Mouse (Mus musculus): ENCODE data around the gene Sytl1.

The Sytl1 gene

DNA sequence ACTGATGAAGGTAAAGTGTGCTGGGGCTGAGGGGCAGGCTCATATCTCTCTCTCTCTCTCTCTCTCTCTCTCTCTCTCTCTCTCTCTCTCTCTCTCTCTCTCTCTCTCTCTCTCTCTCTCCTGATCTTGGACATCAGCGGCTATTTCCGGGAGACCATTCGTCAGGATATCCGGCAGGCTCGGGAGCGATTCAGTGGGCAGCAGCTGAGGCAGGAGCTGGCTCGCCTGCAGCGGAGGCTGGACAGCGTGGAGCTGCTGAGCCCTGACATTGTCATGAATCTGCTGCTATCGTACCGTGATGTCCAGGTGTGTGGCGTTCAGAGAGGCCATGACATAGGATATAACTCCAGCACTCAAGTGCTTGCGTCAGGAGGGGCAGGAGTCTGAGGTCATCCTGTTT, 19.4 kb downstream of the Sytl1 start:
- peak; percentile 57 for DNase-seq

DNA sequence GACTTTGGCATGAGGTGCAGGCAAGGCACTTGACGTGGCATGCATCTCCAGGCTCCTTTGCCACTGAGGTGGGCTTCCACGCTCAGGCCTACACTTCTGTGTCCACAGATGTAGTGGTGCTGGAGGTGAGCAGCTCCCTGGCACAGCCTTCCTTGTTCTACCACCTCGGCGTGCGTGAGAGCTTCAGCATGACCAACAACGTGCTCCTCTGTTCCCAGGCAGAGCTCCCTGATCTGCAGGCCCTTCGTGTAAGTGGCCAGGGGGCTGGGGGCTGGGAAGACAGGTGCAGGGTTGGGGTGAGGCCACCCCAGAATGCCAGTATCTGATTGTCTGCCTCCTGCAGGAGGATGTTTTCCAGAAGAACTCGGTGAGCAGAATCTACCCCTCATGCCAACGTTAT, 20.2 kb downstream of the Sytl1 start:
- DNase-seq = no peak

DNA sequence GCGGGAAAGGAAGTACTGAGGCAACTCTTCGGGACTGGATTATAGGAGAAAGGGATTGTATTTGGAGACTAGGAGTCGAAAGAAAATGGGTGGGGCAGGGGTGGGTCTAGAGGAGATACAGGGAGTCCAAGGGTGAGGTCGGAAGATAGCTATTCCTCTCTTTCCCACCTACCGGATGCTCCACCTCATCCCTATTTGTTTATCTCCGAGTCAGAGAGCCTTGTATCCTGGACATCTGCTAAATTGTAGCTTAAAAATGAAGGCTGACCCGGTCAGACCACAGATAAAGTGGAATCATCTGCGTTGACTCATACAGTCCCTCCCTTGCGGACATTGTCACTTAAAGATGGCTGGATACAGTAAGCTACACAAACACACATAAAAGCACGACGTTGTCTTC, 21.0 kb downstream of the Sytl1 start:
- DNase-seq = no peak

DNA sequence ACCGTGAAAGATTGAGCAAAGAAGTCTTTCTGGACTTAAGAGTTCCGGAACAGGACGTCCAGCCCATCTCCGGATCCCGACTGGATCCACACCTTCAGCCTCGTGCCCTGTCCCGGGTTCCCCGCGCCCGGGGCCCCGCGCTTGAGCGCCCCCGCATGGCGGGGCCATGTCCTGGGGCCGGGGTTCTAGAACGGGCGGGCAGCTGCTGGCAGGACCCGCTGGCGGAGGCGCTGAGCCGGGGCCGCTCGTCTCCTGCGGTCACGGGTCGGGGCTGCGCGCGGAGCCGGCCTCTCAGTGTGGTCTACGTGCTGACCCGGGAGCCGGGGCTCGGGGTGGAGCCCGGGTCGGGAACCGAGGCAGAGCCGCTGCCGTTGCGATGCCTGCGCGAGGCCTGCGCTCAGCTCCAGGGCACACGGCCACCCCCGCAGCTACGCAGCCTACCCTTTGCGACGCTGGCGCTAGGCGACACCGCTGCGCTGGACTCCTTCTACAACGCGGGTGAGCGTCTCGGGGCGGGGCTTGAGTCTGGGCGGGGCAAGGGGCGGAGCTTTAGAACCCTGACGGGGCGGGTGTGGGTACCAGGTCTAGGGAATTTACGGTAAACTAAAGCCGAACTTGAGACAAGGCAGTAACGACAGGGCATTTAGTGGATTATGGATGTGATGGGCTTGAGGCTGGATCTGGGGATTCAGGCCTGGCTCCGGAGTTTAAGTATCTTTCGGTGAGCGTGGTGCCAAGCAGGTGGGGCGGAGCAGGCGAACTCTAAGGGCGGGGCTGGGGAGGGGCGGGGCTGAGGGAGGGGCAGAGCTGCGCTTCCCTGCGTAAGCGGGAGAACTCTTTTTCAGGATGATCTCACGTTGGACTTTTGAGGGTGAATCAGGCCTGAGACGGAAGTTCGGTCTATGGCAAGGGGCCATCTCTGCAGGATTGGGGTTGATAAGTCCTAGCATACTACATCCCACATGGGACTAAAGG, 21.7 kb downstream of the Sytl1 start:
- peak; percentile 94 for DNase-seq

DNA sequence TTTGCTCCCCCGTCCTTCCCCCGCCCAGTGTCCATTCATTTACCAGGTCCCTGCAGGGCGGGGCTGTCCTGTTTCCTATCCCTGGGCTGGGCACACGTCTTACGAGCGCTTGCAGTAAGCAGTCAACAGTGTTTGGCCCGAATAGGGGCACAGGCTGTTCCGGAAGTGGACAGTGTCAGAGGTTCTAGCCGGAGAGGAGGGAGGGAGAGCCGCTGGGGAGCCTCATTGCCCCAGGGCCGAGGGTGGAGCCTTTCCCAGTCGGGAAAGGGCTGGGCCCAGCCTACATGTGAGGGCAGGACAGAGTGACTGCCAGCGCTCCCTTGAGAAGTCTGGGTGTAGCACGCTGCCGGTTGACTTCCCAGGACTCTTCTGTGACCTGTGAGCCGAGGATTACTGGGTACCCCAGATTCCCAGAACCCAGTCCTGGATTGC, 22.4 kb downstream of the Sytl1 start, which contains the start of gene Map3k6:
Gene Map3k6 (plus strand): TSS at position 329 of the 432 bp plus-strand sequence.
- DNase-seq = peak; percentile 90

GRCm38 (mm10) chr4:133237911-133238310, 25.0 kb downstream of the Sytl1 start:
- DNase-seq = no peak

GRCm38 (mm10) chr4:133235415-133235814, 27.5 kb downstream of the Sytl1 start:
- DNase-seq = no peak

DNA sequence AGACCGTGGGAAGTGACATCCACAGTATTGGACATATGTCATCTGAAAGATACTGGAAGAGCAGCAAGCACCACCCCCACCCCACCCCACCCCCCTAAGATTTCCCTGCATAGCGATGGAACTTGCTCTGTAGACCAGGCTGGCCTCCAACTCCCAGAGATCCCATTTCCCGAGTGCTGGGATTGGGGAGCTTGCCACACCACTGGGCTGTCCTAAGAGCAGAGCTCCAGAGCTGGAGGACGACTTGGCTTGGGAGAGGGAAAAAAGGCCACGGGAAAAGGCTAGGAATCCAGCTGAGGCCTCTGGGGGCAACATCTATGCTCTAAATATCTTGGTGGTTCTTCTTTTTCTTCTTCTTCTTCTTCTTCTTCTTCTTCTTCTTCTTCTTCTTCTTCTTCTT, 28.1 kb downstream of the Sytl1 start:
- no peak for DNase-seq

GRCm38 (mm10) chr4:133233285-133233976, 29.5 kb downstream of the Sytl1 start:
- DNase-seq = peak; percentile 70

- no peak for DNase-seq
These were observed 33.3 kb downstream of the Sytl1 start for GRCm38 (mm10) chr4:133229582-133229981.

DNA sequence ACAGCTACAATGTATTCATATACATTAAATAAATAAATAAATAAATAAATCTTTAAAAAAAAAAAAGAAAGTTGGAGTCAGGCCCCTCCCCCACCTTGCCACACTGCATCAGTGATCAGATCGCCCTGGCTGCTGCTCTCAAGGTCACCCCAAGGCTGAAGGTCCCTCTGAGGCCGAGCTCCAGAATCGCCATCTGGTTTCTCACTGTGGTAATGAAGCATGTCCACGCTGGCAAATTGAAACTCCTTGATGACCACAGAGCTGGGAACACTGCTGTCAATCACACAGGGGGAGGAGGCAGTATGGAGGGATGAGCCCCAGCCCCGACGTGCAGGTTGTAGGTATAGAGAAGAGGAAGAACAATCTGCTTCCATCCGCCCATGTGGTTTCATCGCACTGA, 35.3 kb downstream of the Sytl1 start:
- no peak for DNase-seq

- no peak for DNase-seq
These were observed 36.8 kb downstream of the Sytl1 start for GRCm38 (mm10) chr4:133226073-133226472.

DNA sequence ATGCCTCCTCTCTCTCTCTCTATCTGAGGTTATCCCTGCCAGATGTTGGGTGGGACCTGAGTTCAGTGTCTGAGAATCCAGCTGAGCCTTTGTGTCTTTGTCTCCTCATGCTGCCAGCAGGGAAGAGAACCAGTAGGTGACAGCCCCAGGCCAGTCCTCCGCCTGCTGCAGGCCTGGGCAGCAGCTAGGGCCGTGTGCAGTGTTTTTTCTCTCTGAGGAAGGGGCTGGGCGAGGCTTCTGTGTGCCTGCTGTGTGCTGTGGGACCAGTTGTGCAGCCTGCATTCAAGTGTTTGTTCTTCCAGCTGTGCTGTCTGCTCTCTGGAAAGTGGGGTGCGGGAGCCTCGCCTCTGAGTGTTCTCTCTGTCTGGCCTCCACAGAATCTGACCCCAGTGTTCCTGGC, 39.0 kb downstream of the Sytl1 start:
- DNase-seq = no peak

DNA sequence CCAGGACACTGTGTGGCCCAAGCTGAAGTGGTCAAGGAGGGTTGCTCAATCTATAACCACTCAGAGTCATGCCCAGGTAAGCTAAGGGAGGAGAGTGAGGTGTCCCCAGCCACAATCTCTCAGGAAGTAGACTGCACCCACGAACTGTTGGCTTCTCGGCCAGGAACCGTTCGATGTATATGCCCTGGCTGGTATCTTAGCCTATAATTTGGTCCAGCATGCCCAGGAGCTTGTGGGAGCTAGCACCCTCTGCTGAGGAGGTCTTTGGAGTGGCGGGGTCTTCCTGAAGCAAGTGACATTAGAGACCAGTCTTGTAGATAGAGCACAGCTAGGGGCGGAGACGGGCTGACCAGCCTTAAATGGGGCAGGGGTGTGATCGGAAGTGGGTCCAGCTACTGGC, 41.2 kb downstream of the Sytl1 start:
- DNase-seq = no peak

DNA sequence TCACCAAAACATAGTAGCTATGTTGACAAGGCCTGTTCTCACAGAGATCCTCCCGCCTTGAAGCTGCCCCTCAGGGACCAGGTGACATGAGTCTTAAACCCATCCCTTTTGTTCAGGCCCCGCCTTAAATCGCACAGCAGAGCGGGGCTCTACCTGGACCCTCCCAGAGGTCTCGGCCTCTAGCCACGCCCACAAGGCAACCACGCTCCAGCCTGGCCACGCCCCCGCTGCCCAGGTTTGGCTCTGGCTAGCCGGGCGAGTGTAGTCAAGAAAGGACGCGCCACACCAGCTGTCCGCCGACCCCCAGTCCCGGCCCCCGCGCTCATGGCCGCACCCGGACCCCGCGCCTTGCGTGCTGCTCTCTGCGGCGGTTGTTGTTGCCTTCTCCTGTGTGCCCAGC, 42.3 kb downstream of the Sytl1 start:
- DNase-seq = peak; percentile 74

DNA sequence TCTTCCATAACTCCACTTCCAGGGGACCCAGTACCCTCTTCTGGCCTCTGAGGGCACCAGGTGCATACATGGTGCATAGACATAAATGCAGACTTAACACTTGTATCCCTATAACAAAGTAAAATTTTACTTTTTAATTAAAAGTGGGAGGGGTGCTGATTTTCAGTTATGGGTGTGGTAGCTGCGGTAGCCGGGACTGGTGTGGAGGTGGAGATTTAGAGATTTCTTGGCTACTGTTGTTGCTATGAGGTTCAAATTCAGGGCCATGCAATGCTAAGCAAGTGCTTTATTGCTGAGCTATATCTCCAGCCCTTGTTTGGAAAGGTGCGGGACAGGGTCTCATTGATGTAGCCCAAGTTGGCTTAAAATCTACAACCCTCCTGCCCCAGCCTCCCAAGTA, 44.2 kb downstream of the Sytl1 start:
- no peak for DNase-seq

DNA sequence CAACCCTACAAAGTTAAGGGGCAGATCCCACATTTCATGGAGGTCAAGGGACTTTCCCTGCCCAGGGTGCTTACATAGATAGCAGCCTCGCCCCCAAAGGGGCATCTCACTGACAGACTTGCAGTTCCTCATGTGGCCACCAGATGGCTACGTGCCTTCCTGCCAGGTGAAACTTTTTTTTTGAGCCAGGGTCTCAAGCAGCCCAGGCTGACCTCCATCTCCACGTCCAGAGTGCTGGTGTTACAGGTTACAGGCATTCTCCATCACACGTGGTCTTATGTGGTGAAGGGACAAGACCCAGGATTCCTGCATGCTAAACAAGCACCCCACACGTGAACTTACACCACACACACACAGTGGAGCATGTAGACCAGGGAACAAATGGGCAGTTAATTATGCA, 45.3 kb downstream of the Sytl1 start:
- peak; percentile 75 for DNase-seq

DNA sequence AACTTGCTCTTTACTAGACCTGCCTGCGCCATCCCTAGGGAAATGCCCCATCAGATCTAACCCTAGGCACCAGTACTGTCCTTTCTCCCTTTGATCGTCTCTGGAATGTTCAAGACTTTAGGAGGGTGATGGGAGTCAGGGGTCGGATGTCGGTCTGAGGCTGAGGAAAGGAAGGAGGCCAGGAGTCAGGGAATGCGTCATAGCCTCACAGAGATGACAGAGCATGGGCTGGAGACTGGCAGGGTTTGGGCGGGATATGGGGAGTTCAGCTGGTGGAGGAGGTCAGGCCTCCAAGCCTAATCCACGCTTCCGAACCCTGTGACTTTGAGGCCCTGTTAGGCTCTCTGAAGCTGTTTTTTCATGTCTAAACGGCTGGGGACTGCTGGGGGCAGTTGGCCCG, 49.3 kb downstream of the Sytl1 start:
- DNase-seq = no peak

- peak; percentile 57 for DNase-seq
These were observed 49.7 kb downstream of the Sytl1 start for GRCm38 (mm10) chr4:133213268-133213590.

GRCm38 (mm10) chr4:133212562-133213267, 50.2 kb downstream of the Sytl1 start:
- DNase-seq = peak; percentile 87

- no peak for DNase-seq
These were observed 51.0 kb downstream of the Sytl1 start, which contains the start of the genes Cd164l2 and Gpr3 for GRCm38 (mm10) chr4:133211751-133212561. Cd164l2 (plus strand) TSS chr4:133212131. Gpr3 (minus strand) TSS chr4:133212536.

DNA sequence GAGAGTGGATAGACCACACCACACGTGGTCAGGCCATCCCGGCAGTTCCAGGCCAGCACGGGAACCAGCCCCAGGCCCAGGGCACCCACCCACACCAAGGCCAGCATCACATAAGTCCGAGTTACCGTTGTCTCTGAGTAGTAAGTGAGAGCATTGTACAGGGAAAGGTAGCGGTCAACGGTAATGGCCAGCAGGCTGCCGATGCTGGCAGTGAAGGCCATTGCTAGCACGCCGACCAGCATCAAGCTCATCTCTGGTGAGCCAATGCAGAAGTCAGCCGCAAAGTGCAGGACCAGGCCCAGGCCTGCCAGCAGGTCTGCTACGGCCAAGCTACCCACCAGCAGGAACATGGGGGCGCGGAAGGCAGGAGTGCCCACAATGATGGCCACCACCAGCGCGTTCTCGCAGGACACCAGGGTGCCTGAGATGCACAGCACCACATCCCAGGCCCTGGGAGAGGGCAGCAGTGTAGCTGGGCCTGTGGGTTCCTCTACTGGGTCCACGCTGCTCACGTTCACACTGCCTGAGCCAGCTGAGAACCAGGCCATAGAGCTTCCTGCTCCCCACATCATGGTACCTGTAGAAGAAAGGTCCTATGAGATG, 52.0 kb downstream of the Sytl1 start:
- DNase-seq = no peak
